12 mouse cellular contexts compared by ENCODE assay signal in genomic region chr4:124772125-124772524, GRCm38 (mm10). TPM values are rescaled to one million over a fixed set of nuclear protein-coding genes. Genes with fewer than 3 reads are reported as not detected.
A peak's percentile ranks its signal among the peaks of the same experiment; 100 is the strongest.
DNase-seq lines count a peak whose midpoint lies in the region; ATAC-seq and TF ChIP-seq lines count a peak whose summit lies in the region.
"Had no signal": no experiment of that assay in that cellular context is flagged by ENCODE, and none has a peak within 500 bp of the region (broad histone marks: within the 10 kb centered on the region; RNA-seq: fewer than 3 reads in every experiment).

No protein-coding gene starts in this region.

- no peak for DNase-seq in cerebellum, adult 2 months
- no peak for DNase-seq in cerebellum, postnatal 25 days
- no peak for DNase-seq in testis, postnatal 10 days (ENCODE audit: low spot score)
- DNase-seq in urinary bladder, postnatal 14 days (ENCODE audit: low spot score), result no peak
- DNase-seq in spleen, adult 18-20 months, result no peak
- DNase-seq in frontal cortex, postnatal 36 days (ENCODE audit: low spot score in 2 of 2), result no peak
- DNase-seq: cerebellum, adult 11-12 months; kidney, postnatal 36 days had no signal

- peak overlapping the region; percentile 35; the same call in 1 of the 2 replicates for H3K9ac ChIP-seq in lung, embryonic 16.5 days (ENCODE audit: low read length)
- H3K9ac ChIP-seq: forebrain, embryonic 13.5 days had no signal

- H3K4me2 ChIP-seq in lung, embryonic 16.5 days (ENCODE audit: low read depth, low read length), result no peak overlapping the region
- H3K4me2 ChIP-seq: forebrain, embryonic 13.5 days had no signal

- no peaks in the 10 kb centered on the region for H3K9me3 ChIP-seq in lung, embryonic 16.5 days (ENCODE audit: control insufficient read depth, low read length)
- H3K9me3 ChIP-seq: forebrain, embryonic 13.5 days; midbrain, embryonic 10.5 days had no signal

- H3K27ac ChIP-seq in cerebellum, adult 2 months (ENCODE audit: insufficient read depth, low read length), result peak overlapping the region; percentile 42; the same call in 1 of the 2 replicates
- peak overlapping the region; percentile 40; the same call in 1 of the 2 replicates for H3K27ac ChIP-seq in testis, adult 2 months (ENCODE audit: control insufficient read depth, insufficient read depth, low read depth, low read length)
- peak overlapping the region; percentile 85 for H3K27ac ChIP-seq in lung, embryonic 16.5 days (ENCODE audit: low read length)
- H3K27ac ChIP-seq: forebrain, embryonic 13.5 days; midbrain, embryonic 10.5 days had no signal

- no peak for TF ChIP-seq CTCF in cerebellum, adult 2 months (IDR thresholded peaks at IDR 0.05; ENCODE audit: borderline replicate concordance, insufficient read depth, low read depth, low read length)
- no peak for TF ChIP-seq CTCF in testis, adult 2 months (IDR thresholded peaks at IDR 0.05; ENCODE audit: control insufficient read depth, insufficient read depth, insufficient replicate concordance, low read depth, low read length)

- no peak overlapping the region for H3K4me3 ChIP-seq in cerebellum, adult 2 months (replicated peaks; ENCODE audit: insufficient read depth, low read depth, low read length)
- no peak overlapping the region for H3K4me3 ChIP-seq in testis, adult 2 months (ENCODE audit: control insufficient read depth, low read depth, low read length)
- no peak overlapping the region for H3K4me3 ChIP-seq in lung, embryonic 16.5 days (ENCODE audit: low read length)
- H3K4me3 ChIP-seq: forebrain, embryonic 13.5 days; midbrain, embryonic 10.5 days had no signal

- WGBS in cerebellum, adult 2 months, result 68% methylated on average over 4 of the region's 4 CpGs
- WGBS in lung, embryonic 16.5 days, result 41% methylated on average over 4 of the region's 4 CpGs

- ATAC-seq in lung, embryonic 16.5 days (ENCODE audit: low read depth), result peak; percentile 80
- ATAC-seq: forebrain, embryonic 13.5 days had no signal

- peaks cover 15% of the 10 kb centered on the region for H3K4me1 ChIP-seq in cerebellum, adult 2 months (ENCODE audit: control insufficient read depth, insufficient read depth, low read length)
- H3K4me1 ChIP-seq in testis, adult 2 months (ENCODE audit: control insufficient read depth, insufficient read depth, low read length), result peaks cover 3% of the 10 kb centered on the region; the same call in 1 of the 2 replicates
- H3K4me1 ChIP-seq in lung, embryonic 16.5 days (replicated peaks; ENCODE audit: control insufficient read depth, insufficient read depth, low read length), result 0 out of 2 replicates have a peak, but pooled peaks cover 4% of the 10 kb centered on the region
- H3K4me1 ChIP-seq: forebrain, embryonic 13.5 days had no signal

- no peak for TF ChIP-seq POLR2A in cerebellum, adult 2 months (IDR thresholded peaks at IDR 0.05; ENCODE audit: borderline replicate concordance, insufficient read depth, low read length)
- TF ChIP-seq POLR2A in testis, adult 2 months (IDR thresholded peaks at IDR 0.05; ENCODE audit: control insufficient read depth, low read depth, low read length), result no peak

- H3K36me3 ChIP-seq in testis, adult 2 months (ENCODE audit: control insufficient read depth, insufficient read depth, low read length), result no peaks in the 10 kb centered on the region
- no peaks in the 10 kb centered on the region for H3K36me3 ChIP-seq in lung, embryonic 16.5 days (ENCODE audit: control insufficient read depth, insufficient read depth, low read length)
- H3K36me3 ChIP-seq: midbrain, embryonic 10.5 days had no signal

- H3K27me3 ChIP-seq in cerebellum, adult 2 months (ENCODE audit: control insufficient read depth, insufficient read depth, low read length), result no peaks in the 10 kb centered on the region
- no peaks in the 10 kb centered on the region for H3K27me3 ChIP-seq in testis, adult 2 months (ENCODE audit: control insufficient read depth, insufficient read depth, low read length)
- H3K27me3 ChIP-seq in lung, embryonic 16.5 days (ENCODE audit: control insufficient read depth, insufficient read depth, low read depth, low read length), result no peaks in the 10 kb centered on the region
- H3K27me3 ChIP-seq: forebrain, embryonic 13.5 days had no signal

RNA-seq across cellular contexts. Expression of gene Mtf1, which starts 29.8 kb away (rescaled TPM):
- 14.9 and 17.0 TPM in 2 replicates for polyA plus RNA-seq in cerebellum, adult 2 months (2012; rRNA removed)
- 61.0 and 64.0 TPM in 2 replicates for polyA plus RNA-seq in testis, adult 2 months (2012; rRNA removed)
- 12.6 and 12.8 TPM in 2 replicates for polyA plus RNA-seq in lung, embryonic 16.5 days (2015; fragmentation: Nextera tagmentation; extraction: Ambion mirVana)

RNA-seq across cellular contexts. Expression of gene Inpp5b, which starts 30.5 kb away (rescaled TPM):
- polyA plus RNA-seq in cerebellum, adult 2 months (2012; rRNA removed), result 92.4 and 102 TPM in 2 replicates
- polyA plus RNA-seq in testis, adult 2 months (2012; rRNA removed), result 19.3 and 26.9 TPM in 2 replicates
- polyA plus RNA-seq in lung, embryonic 16.5 days (2015; fragmentation: Nextera tagmentation; extraction: Ambion mirVana), result 36.0 and 40.3 TPM in 2 replicates

RNA-seq across cellular contexts. Expression of gene Sf3a3, which starts 57.5 kb away (rescaled TPM):
- polyA plus RNA-seq in cerebellum, adult 2 months (2012; rRNA removed), result 40.5 and 45.2 TPM in 2 replicates
- polyA plus RNA-seq in testis, adult 2 months (2012; rRNA removed), result 24.2 and 24.7 TPM in 2 replicates
- polyA plus RNA-seq in lung, embryonic 16.5 days (2015; fragmentation: Nextera tagmentation; extraction: Ambion mirVana), result 122 and 134 TPM in 2 replicates
